Mouse (Mus musculus) thymus, adult 2 months (tissue): ENCODE measurements around the gene Bckdha.

Experiments
- CTCF ChIP-seq: fragments of 200-500 bp; IDR thresholded peaks from 2 replicates; pipeline ENCODE4 v1.5.1; 2012; ENCODE audit warnings: mild to moderate bottlenecking, control low read depth, low read length, moderate library complexity, borderline replicate concordance; ENCODE audit not compliant: control insufficient read depth, poor library complexity, insufficient read depth; ENCODE audit errors: extremely low read depth
- POLR2A ChIP-seq: fragments of 200-500 bp; IDR thresholded peaks from 2 replicates; pipeline ENCODE4 v1.6.1; 2012; ENCODE audit warnings: mild to moderate bottlenecking, low read length, control low read depth, moderate library complexity; ENCODE audit not compliant: control insufficient read depth, poor library complexity, insufficient read depth; ENCODE audit errors: extremely low read depth

DNA sequence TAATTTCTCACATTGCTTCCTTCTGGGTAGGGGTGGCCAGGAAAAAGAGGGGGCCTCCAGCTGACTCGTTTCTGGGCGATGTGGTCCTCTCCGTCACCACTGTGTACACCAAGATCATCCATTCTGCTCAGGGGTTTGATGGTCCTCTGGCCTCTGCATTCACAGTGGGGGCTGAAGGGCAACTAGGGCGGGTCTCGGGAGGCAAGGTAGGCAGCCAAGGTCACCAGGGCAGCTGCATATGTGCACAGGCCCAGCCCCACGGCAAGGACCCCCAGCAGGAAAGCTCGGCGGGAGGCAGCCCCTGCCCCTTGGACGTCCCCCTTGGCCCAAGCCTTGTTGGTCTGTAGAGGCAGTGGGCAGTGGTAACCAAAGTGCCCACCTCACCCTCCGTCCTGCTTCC, 10.4 kb upstream of the Bckdha start:
- no peak for TF ChIP-seq POLR2A
- no peak for TF ChIP-seq CTCF
